Mouse (Mus musculus): Measurements from ENCODE around the gene Apol9b.
"Not testable (repeated sequence)": the region's sequence is repeated elsewhere in the genome, so short reads cannot be mapped to it uniquely, and the experiment has no call there.

Apol9b gene

DNA sequence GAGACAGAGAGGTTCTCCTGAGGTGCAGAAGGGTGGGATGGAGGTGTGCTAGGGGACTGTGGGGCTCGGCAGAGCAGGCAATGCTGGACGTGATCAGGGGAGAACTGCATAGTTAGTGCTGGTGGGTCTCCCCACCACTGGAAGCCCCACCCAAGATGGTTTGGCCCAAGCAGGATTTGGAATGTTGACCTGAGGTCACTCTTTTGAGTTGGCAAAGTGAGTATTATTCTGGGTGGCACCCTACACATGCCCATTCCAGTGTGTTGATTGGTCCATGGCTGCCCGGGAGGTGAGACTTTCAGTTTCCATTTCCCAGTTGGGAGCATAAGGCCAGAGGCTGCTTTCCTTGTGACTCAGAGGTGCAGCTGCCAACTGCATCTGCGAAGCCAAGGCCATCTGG, at the start of gene Apol9b:
TSS of gene Apol9b (plus strand) at position 301 of the 400 bp plus-strand sequence.
- DNase-seq (ENCODE audit: low read depth), result not testable (repeated sequence)

DNA sequence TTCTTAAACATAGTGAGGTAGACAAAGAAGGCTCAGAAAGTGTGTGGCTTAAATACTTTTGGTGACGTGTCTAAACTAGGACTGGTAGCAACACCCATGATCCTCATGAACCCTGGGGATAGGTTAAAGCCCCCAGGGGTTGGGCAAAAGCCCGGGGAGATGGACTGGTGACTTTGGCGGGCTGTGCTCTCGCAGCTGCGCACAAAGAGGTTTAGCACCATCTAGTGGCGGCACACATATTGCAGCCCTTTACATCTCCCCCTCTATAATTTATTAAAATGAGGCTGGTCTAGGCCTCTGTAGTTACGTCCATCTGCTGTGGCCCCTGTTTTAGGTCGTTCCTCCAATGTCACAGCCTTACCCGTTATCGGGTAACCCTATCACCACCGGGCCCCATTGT, 44.9 kb upstream of the Apol9b start:
- peak; percentile 73 for DNase-seq (ENCODE audit: low read depth)

DNA sequence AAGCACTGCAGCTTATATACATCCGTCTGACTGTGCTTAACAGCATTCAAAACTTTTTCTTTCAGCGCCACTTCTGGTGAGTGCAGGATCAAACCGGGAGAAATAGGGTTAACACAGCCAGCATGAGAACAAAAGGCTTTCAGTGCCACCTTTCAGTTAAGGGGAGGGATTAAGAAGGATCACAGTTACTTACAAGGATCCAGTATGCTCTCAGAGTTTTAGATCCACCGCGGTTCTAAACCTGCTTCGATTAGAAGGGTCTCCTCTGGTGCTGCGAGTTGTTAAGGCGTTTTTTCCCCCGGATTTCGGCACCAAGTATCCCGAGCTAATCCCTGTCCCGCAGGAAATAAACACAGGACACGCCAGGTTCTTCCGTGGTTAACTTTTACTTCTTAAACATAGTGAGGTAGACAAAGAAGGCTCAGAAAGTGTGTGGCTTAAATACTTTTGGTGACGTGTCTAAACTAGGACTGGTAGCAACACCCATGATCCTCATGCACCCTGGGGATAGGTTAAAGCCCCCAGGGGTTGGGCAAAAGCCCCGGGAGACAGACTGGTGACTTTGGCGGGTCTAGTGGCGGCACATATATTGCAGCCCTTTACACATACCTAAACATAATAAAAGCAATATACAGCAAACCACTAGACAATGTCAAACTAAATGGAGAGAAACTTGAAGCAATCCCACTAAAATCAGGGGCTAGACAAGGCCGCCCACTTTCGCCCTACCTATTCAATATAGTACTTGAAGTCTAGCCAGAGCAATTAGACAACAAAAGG, 37.1 kb upstream of the Apol9b start:
- not testable (repeated sequence) for DNase-seq (ENCODE audit: low read depth)

DNA sequence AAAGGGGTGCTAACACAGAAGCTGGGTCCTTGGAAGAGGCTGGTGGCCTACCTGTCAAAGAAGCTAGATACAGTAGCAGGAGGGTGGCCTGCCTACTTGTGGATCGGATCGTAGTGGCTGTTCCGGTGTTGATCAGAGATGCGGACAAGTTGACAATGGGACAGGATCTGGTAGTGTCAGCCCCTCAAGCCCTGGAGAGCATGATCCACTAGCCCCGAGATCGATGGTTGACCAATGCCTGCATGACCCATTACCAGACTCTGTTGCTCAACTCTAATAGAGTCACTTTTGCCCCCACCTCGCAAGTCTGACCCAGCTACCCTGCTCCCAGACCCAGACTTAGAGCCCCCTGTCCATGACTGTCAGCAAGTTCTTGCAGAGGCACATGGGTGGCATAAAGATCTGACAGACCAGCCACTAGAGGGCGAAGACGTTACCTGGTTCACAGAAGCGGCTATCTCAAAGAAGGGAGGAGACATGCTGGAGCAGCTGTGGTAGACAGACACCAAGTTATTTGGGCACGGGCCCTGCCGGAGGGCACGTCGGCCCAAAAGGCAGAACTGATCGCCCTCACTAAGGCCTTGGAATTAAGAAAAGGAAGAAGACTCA, 34.0 kb upstream of the Apol9b start:
- DNase-seq (ENCODE audit: low read depth), result peak; percentile 76

DNA sequence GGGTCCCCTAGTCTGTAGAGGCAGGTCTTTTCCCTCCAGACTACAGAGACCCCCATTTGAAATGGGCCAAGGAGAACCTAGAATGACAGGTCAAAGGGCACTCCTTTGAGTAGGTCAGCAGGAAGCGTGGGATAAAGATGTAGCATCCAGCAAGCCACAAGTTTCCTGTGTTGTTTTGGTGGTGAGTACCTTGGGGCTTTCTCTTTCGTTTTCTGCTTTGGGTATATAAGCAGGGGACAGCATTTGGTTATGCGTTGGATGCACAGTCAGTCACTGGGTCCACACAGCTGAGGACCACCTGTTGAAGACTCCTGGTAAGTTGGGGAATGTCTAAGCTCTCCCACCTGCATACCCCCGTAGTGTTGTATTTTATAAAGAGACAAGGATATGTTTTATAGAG, 30.2 kb upstream of the Apol9b start, which contains the start of gene Apol7e:
TSS of gene Apol7e (plus strand) at position 202 of the 400 bp plus-strand sequence.
- DNase-seq (ENCODE audit: low read depth), result not testable (repeated sequence)

DNA sequence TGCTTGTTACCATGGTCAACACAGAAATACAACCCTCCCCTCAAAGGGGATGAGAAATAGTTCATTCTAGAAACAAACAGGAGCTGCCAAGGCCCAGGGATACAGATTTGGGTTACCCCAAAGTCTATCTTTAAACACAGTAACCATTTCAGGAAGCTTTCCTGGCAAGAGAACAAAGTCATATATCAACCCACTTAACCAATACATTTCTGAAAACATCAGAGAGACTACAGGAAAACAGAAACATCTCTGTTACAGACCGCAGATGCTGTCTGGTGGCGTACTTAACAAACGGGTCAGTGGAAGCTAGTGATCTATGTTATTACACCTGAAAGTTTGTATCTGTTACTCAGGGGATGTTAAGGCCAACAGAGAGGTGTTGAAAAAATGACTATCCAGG, 23.5 kb upstream of the Apol9b start:
- not testable (repeated sequence) for DNase-seq (ENCODE audit: low read depth)

DNA sequence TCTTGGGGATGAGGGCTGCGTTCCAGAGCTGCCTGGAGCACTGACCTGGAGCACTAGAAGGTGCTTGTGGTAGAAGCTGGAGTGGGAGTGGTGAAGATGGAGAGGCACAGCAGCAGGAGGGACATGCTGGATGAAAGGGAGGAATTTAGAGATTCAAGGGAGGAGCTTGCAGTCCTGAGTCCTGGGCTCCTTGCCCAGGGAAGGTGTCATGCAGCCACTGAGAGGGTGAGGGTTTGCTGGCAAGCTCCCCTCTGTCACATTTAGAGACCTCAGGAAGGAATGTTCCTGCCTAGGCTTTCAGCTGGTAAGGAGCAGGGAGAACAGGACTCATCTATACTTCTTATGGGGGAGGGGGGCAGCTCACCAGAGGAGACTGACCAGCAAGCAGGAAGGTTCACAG, 19.9 kb upstream of the Apol9b start:
- not testable (repeated sequence) for DNase-seq (ENCODE audit: low read depth)

DNA sequence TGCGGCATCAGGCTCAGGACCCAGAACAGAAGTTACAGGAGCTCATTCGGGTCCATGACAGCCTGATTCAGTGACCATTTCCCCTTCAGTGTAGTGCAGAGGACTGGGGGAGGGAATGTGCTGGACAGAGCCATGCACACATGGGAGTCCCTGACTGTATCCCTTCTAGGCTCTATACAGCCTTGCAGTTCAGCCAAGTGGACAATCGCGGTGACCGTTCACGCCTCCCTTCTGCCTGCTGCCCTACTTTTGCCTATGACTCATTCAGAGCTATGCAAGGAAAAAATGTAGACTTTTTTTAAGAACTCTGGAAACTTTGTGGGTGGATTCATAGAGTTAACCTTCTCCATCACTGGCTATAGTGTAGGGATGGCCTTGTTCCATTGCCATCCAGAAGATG, 10.6 kb upstream of the Apol9b start:
- peak; percentile 2 for DNase-seq (ENCODE audit: low read depth)

DNA sequence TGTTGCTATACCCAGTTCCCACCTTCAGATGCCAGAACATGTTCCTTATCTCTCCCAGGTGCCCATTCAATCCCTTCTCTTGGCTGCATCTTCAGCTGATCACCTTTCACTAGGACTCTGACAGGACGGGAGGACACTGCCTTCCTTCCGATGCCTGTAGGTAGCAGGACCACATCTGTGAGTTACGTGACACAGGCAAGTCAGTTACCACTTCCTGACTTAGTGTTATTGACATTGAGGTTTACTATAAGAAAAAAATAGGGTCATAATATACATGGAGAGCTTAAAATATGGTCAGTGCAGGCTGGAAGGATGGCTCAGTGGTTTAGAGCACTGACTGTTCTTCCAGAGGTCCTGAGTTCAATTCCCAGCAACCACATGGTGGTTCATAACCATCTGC, 7.3 kb upstream of the Apol9b start:
- not testable (repeated sequence) for DNase-seq (ENCODE audit: low read depth)

DNA sequence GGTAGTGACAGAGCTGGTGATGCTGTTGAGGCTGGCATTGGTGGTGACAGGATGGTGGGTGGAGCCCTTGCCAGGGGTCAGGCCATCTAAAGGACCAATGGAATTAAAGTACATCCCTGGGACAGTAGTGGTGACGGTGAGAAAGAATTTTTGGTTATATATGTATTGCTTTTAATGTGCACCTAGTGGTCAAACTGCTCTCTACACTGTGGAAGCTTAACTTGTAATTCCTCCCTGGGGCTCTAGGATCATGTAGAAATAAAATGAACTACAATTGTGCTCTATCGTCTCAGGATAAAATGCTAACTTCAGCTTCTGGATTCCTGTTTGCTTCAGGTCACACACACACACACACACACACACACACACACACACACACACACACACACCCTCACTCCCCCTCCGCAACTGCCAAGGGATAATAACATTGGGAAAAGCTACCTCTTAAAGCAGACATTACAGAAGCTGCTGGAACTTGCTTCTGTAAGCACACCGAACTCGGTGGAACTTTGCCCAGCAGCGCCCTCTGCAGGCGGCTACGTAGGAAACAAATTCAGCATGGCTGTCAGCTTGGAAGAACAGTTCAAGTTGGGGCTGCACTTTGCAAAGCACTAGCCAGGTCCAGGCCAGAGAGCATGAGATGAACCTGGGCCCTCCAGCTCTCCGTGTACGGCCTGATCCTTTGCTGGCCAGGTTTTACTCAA, 4.5 kb upstream of the Apol9b start:
- not testable (repeated sequence) for DNase-seq (ENCODE audit: low read depth)

DNA sequence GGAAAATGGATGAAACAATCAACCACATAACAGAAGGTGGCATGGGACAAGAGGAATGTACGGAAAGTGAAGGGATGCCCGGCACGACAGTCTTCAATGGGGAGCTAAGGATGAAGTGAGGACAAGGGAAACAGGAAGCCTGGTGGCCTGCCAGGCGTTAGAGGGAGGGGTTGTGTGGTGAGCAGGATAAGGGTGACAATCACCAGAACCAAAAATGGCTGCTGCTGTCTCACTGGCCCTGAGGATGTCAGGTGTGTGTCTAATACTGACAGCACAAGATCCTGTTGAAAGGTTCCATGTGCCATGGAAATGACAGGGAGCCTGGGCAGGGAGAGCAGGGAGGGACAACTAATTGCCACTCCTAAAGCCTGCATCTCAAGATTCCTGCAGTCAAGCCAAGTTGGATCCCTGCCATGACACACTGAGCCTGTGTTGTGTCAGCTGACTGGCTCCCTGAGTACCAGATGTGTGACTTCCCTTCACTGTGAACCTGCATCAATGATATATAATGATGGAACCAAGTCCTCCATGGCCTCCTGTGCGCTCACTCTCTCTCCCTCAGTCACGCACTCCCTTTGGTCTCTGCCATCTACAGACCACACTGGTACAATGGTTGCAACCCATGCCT, 3.3 kb upstream of the Apol9b start:
- peak; percentile 77 for DNase-seq (ENCODE audit: low read depth)

DNA sequence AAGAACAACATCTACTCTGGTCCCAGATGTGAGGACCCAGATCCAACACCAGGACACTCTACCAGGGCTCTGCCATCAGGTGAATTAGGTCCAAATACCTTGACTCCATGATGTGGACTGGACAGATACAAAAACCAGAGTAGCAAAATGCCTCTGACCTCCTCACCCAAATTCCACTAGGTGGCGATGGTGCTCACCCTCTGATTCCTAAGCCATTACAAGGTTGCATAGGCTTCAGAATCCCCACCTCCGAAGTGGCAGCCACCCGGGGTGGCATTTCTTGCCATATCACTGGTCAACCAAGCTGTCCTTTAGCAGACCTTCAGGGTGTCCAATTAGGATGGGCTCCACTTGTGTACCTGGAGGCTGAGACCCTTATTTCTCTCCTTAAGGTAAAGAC, 1.7 kb upstream of the Apol9b start:
- DNase-seq (ENCODE audit: low read depth), result peak; percentile 59

DNA sequence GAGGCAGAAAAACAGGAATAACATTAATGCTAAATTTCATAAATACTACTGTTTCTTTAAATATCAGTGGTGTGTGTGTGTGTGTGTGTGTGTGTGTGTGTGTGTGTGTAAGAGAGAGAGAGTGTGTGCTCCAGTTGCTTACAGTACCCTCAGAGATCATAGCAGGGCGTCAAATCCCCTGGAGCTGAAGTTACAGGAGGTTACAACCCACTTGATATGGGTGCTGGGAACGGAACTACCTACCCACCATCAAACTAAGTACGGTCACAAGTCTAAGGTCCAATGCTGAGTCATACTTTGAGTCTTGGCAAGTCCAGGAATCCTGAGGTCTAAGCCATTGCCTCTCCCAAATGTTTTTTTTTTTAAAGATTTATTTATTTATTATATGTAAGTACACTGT, 1.1 kb upstream of the Apol9b start:
- peak; percentile 1 for DNase-seq (ENCODE audit: low read depth)

DNA sequence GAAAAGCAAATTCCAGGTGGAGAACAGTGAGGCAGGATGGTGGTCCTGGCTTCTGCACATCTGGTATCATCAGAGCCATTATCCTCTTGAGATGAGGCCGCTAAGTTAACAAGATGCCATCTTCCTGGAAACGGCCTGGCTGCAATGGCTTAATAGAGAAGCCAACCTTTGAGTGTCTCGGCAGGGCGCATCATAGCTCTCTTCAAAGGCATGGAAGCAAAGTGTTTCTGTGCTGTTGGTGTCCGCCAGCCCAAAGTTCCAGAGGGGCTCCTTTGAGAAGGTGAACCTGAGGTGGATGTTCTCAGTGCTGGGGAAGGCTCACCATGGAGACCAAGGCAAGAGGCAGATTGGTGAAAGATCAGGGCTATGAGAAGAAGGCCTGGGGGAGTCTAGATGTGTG, 2.8 kb downstream of the Apol9b start:
- peak; percentile 0 for DNase-seq (ENCODE audit: low read depth)

DNA sequence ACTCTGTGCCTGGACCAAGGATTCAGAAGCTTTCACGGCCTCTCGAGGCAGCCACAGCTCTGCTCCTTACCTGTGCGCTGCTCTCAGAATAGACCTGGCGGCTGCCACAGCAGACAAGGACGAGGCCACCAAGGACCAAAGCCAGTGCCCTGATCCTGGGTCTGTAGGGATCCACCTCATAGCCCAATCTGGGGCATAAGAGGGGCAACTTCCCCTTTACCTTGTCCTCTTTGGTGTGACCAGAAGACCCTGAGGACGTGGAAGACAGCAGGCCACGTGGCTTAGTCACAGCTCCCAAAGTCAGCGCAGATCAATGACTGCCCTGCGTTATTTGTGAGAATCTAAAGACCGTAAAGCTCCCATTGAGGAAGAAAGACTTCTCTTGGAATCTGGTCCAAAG, 4.0 kb downstream of the Apol9b start:
- DNase-seq (ENCODE audit: low read depth), result peak; percentile 0

DNA sequence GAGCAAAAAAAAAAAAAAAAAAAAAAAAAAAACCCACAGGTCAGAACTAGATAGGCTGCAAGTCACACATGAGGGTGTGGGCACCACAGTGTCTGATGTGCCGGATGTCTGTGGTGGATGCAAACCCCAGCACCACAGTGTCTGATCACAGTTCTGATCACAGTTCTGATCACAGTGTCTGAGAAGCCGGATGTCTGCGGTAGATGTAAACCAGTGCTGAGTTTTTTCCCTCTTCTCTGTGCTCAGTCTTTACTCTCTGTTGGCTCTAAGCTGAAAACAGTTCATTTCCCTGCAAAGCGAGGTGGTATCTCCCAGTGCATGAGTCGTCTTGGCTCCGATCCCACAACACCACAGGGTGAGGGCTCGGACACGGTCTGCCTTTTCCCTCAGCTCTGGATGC, 4.5 kb downstream of the Apol9b start:
- DNase-seq (ENCODE audit: low read depth), result peak; percentile 94

DNA sequence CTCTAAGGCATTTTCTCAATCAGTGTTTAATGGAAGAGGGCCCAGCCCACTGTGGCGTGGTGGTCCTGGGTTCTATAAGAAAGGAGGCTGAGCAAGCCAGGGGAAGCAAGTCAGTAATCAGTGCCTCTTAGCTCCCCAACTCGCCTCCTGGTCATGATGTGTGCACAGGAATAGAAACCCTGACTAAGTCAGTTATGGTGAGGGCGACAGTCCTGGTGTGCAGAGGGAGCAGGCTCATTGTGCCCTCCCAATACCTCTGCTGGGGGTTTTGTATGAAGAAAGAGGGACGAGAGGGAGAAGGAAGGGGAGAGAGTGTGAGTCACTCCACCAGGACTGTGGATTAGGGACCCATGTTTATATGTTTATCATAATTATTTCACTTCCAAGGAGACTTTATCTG, 5.1 kb downstream of the Apol9b start:
- DNase-seq (ENCODE audit: low read depth), result peak; percentile 28

DNA sequence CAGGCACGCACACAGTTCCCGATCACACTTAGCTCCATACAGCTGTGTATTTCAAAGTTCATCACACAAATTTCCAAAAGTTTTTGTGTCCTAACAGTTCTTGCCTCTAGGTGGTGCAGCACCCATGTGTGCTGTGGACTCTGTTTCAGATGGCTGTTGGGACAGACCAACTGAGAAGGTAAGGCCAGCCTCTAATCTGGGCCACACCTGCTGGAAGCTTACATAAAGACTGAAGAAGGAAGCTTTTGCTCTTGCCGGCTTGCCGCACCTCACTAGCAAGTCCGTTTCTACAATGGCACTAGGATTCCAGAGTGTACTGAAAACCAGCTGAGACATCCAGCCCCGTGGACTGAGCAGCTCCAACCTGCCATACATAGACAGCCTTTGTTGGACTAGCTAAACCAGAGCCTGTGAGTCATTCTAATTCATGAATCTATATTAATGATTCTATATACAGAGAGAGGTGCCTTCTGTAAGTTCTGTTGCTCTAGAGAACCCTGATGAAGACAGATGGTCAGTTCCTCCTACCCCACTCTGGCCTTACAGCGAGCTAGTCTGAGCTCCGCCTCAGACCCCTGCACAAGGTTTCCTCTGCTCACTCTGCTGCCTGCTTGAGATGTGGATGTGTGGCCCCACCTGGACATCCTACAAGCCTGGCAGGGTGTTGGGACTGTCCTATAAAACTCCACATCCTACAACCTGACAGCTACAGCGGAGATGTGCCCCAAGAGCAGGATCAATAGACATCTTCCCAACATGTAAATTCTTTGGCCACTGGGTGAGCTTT, 11.9 kb downstream of the Apol9b start:
- peak; percentile 62 for DNase-seq (ENCODE audit: low read depth)

DNA sequence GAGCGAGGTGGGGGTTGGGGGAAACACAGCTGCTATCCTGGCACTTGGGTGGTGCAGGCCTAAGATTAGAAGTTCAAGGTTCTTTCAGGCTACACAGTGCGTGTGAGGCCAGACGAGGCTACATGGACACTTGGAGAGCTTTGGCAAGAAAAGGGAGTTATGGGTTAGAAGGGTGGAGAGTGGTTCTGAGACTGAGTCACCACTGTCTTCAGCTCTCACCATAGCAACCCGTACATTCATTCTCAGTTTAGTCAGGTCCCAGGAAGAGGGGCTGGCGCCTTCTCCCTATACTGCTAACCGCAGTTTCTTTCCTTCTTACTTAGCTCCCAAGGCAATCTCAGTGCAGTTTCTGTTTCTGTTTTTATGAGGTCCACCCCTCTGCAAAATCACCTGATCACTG, 12.7 kb downstream of the Apol9b start:
- peak; percentile 84 for DNase-seq (ENCODE audit: low read depth)

DNA sequence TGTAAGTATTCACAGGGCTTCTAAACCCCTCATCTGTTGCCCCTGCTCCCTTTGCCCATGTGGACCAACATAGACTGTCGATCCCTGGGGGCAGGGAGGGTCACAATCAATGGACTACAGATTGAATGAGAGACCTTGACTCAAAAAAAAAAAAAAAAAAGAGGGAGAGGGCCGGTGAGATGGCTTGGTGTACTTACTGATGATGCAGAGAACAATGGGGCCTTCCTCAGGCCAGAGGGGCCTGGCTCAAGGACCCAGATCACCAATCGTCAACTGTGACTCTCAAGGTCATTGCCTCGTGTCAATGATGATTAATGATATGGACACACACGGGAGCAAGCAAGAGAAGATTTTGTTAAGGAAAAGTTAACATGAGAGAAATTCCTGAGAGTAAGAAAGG, 15.8 kb downstream of the Apol9b start:
- no peak for DNase-seq (ENCODE audit: low read depth)

DNA sequence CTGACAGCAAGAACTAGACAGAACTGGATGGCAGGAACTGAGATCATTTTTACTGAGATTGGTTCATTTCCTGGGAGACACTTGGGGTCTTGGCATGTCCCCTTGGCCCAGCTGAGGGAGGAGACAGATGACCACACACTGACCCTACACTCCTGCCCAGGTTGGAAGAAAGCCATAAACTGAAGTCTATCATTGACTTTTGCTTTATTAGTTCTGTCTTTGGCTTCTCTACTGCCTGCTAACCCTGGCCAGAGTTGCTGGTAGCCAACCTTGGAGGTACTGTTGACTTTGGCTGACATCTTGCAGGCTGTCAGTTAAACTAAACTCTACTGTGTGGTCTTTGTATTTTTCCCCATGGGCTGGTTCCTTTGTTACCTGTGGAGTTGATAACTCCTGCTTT, 16.2 kb downstream of the Apol9b start:
- DNase-seq (ENCODE audit: low read depth), result peak; percentile 32

DNA sequence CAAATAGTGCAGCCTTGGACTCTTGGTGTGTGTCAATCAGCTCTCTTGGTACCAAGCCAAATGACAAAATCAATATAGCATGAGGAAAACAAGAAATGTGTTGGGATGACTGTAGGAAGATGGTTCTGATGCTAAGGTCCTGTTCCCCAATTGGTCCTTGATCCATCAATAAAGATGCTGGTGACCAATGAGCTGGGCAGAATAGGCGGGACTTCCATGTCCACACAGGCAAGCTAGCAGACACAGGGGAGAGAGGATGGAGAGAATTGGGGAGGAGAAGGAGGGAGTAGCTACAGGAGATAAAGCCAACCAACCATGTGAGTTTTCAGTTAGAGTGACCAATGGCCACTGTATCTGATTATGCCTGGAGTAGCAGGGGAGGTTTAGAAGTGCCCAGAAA, 17.5 kb downstream of the Apol9b start:
- DNase-seq (ENCODE audit: low read depth), result no peak
